Mouse (Mus musculus): ENCODE results near the gene Slc39a13.

DNA sequence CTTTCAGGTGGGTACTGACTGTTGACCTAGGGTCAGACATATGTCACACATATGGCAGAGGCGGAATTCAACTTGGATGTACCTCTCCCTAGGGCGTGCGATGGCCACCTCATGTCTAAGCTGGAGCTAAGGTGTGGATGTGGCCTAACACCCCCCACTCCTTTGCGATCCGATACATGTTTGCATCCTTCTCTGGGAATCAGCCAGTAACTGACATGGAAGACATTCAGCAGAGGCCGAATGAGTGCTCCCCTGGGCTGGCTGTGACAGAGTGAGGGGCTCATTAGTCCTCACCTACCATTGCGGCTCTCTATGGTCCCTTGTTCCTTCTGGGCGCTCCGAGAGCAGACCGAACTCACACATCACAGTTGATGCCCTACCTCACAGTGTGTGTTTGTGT, 842 bp upstream of the Slc39a13 start:
- TF ChIP-seq CTCF (IDR thresholded peaks at IDR 0.05; ENCODE audit: low read depth, low read length) (no peak), POLR2A (IDR thresholded peaks at IDR 0.05; ENCODE audit: borderline replicate concordance, low read depth, low read length) (no peak)

Data from bone marrow macrophage, adult 2 months (primary cell).